Mouse (Mus musculus) bone marrow, adult 2 months (tissue): ENCODE measurements around the gene Kif5c. TPM values are rescaled to one million over a fixed set of nuclear protein-coding genes. Genes with fewer than 3 reads are reported as not detected.

Experiments
- H3K27ac ChIP-seq: fragments of 200-500 bp; 2 replicates; pipeline ENCODE4 v1.5.1; 2012; ENCODE audit warnings: low read depth, mild to moderate bottlenecking, control low read depth, inconsistent platforms, low read length; ENCODE audit not compliant: control insufficient read depth, poor library complexity, insufficient read depth
- H3K4me1 ChIP-seq: fragments of 200-500 bp; 2 replicates; pipeline ENCODE4 v1.6.1; 2011; ENCODE audit warnings: low read length; ENCODE audit not compliant: control insufficient read depth, insufficient read depth
- H3K4me3 ChIP-seq: fragments of 200-500 bp; replicated peaks from 2 replicates; pipeline ENCODE3; 2011; ENCODE audit warnings: mild to moderate bottlenecking, low read depth, low read length, control low read depth; ENCODE audit not compliant: control insufficient read depth
- CTCF ChIP-seq: fragments of 200-500 bp; IDR thresholded peaks from 2 replicates; pipeline ENCODE4 v1.5.1; 2011; ENCODE audit warnings: low read length, control low read depth; ENCODE audit not compliant: control insufficient read depth, insufficient read depth
- POLR2A ChIP-seq: fragments of 200-500 bp; IDR thresholded peaks from 2 replicates; pipeline ENCODE4 v1.6.1; 2011; ENCODE audit warnings: low read depth, mild to moderate bottlenecking, control low read depth, low read length, borderline replicate concordance; ENCODE audit not compliant: control insufficient read depth
- WGBS: fragments of 180-500 bp; shearing (Covaris S2); methylation state at CpG from one replicate; pipeline ENCODE4 v1.1.7; 2018; 5-methylcytosine and 5-hydroxymethylcytosine counted together
- polyA plus RNA-seq: library from polyadenylated mRNA; stranded (reverse); fragments of >200 nt; gene quantifications from 2 replicates; pipeline ENCODE4 v1.2.4, GENCODE M21; 2011; ENCODE audit warnings: low replicate concordance; ENCODE audit not compliant: missing spikeins, insufficient read depth, insufficient read length

The Kif5c gene
- polyA plus RNA-seq, 1 experiment = 0.50 TPM

DNA sequence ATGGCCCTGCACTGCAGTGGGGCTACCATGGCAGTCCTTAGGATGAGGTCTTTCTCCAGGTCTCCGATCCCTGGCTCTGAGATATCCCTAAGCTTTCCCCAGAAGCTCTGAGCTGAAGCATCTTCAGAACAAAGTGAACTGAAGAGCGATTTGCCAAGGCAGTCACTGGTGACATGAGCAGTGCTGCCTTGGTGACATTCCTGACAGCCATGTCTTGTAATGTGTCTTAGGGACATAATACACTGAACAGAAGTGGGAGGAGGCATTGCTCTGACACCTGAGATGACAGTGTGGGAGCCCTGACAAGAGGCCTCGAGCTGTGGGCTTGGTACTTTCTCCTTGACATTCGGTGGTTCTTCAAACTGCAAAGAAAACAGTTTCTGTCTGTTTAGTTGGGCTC, 157.3 kb downstream of the Kif5c start:
- H3K4me3 ChIP-seq = no peak overlapping the region
- H3K4me1 ChIP-seq = no peaks in the 10 kb centered on the region; the same call in 1 of the 2 replicates
- no peak for TF ChIP-seq POLR2A
- no peak for TF ChIP-seq CTCF
- 81% methylated on average over 4 of the region's 4 CpGs for WGBS
- H3K27ac ChIP-seq = no peak overlapping the region

DNA sequence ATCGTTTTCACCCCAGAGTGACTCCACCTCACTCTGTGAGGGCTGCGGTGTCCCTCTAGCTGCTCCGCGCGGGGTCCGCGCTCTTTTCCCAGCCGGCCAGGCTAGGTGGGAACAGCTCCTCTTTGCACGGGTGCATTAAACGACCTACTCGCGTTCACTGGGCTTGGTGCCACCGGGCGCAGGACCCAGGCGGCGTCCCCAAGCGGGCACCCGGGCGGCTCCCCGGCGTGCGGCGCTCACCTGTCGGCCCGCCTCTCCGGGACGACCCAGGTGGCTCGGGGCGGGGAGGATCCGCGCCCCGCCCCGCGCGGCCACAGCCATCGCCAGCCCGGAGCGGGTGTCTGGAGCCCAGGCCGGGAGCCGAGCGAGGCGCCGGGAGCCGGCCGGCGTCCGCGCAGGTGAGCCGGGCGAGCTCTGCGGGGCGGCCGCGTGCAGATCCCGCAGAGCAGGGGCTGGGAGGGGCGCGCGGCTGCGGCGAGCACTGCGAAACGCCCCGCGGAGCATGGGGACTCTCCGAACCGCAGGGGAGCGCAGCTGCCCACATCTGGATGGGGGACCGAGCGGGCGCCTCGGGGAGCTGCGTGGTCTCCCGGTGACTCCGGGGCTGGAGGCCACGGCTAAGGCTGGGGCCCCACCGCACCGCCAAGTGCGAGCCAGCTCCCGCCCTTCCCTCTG, 168.4 kb downstream of the Kif5c start, which contains the start of gene Lypd6b:
TSS of gene Lypd6b (plus strand) at position 313 of the 675 bp plus-strand sequence.
- Histone ChIP-seq H3K4me3 (no peak within 1 kb of the TSS), H3K27ac (no peak within 1 kb of the TSS), H3K4me1 (no peaks in the 10 kb centered on the region)
- WGBS = 2% methylated on average over 79 of the region's 79 CpGs
- TF ChIP-seq CTCF (no peak), POLR2A (no peak)

DNA sequence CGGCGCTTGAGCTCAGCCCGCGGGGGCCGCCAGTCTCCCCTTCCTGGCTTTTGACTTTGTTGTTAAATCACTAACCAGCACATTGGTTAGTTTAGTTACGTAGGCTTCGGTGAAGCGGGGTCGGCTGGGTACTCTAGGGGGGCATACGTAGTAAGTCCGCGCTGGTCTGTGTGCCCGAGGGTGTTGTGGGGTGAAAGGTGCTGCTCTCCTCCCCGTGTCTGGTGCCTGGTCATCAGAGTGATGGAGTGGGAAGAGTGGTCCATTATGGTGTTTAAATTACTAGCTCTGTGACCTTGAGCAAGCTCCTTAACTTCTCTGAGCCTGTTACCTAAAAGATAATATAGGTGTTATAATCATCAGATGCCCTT, 168.9 kb downstream of the Kif5c start:
- no peak overlapping the region for H3K27ac ChIP-seq
- no peak overlapping the region for H3K4me3 ChIP-seq
- 3% methylated on average over 14 of the region's 14 CpGs for WGBS
- TF ChIP-seq POLR2A (no peak), CTCF (no peak)
- H3K4me1 ChIP-seq = no peaks in the 10 kb centered on the region

DNA sequence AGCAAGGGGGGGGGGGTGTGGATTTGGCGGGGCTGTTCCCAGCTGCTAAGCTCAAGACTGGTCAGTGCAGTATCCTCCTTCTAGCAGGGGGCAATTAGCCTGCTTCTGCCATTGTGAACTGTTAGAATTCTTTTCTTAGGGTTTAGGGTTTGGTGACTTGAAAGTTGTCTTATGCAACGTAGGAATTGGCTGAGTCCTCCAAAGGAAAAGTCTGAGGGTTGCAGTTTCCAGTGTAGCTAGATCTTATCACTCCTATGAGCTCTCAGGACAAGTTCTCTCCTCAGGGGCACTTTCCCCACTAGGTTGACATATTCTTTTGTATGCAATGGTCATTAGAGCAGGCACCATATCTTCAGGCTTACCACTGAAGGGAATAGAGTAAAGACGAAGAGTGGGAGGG, 169.5 kb downstream of the Kif5c start:
- Histone ChIP-seq H3K4me1 (no peaks in the 10 kb centered on the region), H3K27ac (no peak overlapping the region), H3K4me3 (no peak overlapping the region)
- WGBS = 15% methylated on average over 3 of the region's 3 CpGs
- TF ChIP-seq POLR2A = no peak
- no peak for TF ChIP-seq CTCF

DNA sequence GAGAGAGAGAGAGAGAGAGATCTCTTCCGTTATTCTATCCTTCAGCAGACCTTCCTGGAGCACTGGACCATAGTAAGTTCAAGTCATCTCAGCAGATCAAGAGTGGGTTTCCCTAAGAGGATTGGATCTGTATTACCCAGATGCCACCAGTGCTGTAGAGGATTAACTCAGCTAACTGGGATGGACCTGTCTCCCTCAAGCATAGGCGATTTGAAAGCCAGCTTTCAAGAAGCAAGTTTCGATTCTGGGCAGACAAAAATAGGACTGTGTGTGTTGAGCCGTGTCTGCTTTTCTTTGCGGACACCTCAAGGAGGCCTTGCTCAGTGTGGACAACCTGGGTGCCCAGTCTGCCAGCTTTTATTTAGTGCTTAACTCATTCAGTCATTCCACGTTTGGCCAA, 170.0 kb downstream of the Kif5c start:
- 57% methylated on average over 6 of the region's 6 CpGs for WGBS
- no peak overlapping the region for H3K4me3 ChIP-seq
- no peak overlapping the region for H3K27ac ChIP-seq
- no peaks in the 10 kb centered on the region for H3K4me1 ChIP-seq
- no peak for TF ChIP-seq CTCF
- TF ChIP-seq POLR2A = no peak

DNA sequence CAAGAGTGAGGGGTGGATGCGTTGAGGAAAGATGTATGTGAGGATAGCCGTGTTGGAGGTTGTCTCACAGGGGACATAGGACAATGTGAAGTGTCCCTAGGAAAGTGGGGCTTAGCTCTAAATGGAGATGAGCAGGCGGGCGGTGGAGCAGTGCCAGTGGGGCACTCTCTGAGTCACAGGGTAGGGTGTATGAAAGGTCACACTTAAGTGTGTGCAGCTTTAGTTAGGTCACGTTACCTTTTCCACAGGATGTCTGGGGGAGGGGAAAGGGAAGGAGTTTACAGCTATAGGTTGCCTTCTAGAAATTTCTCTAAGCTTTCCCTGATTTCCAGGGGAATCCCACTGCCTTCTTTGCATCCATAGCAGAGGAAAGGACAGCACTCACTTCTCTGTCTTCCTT, 170.4 kb downstream of the Kif5c start:
- TF ChIP-seq POLR2A (no peak), CTCF (no peak)
- Histone ChIP-seq H3K4me3 (no peak overlapping the region), H3K27ac (no peak overlapping the region), H3K4me1 (no peaks in the 10 kb centered on the region)
- 78% methylated on average over 5 of the region's 5 CpGs for WGBS

DNA sequence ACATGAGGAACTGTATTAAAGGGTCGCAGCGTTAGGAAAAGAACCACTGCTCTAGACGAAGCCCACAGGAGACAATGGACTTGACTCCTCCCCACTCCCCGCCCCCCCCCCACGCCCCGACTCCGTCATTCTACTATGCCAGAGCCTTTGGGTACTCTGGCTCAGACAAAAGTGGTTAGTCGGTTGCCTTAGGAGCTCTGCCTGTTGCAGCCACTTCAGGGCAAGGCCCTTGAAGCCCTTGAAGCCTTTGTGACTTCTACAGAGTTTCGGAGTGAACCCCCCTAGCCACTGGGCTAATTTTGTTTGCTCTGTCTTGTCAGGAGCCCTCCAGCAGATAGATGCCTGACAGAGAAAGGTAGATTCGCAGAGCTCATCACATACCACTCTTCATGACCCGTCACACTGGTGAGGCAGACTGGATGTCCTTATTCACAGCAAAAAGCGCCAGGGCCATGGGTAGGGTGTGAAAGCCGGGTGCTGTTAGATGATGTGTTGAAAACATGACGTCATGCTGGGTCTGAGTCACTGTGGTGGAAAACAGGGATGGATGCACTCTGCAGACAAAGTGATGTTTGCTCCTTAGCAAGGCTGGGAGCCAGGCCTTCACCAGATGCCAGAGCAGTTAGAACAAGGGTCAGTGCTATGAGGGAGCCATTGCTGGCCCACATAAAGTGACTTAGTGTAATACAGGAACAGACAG, 178.5 kb downstream of the Kif5c start:
- Histone ChIP-seq H3K27ac (no peak overlapping the region), H3K4me3 (no peak overlapping the region), H3K4me1 (no peaks in the 10 kb centered on the region; the same call in 1 of the 2 replicates)
- 84% methylated on average over 14 of the region's 14 CpGs for WGBS
- no peak for TF ChIP-seq POLR2A
- TF ChIP-seq CTCF = no peak

DNA sequence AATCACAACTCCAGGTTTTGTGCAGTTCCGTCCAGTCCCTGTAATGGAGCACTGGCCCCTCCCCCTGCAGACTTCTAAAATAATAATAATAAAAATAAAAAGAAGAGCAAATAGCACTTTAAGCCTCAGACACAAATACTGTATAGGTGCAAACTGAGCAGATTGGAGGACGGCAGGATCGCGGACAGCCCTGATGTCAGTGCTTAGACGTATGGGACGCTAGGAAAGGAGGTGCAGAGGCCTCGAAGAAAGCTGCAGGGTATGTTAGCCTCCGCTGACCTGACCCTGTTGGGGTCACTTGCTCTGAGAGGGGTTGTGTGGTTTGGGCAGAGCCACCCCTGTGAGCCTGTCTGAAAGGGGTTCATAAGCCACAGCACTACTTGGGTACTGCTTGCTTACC, 185.3 kb downstream of the Kif5c start:
- 91% methylated on average over 8 of the region's 8 CpGs for WGBS

More for the DNA sequence above, 185.3 kb downstream of the Kif5c start:
- H3K27ac ChIP-seq = no peak overlapping the region
- no peaks in the 10 kb centered on the region for H3K4me1 ChIP-seq
- no peak for TF ChIP-seq CTCF
- no peak for TF ChIP-seq POLR2A
- no peak overlapping the region for H3K4me3 ChIP-seq
